Mouse (Mus musculus): Measurements from ENCODE around the gene Arid1a.

DNA sequence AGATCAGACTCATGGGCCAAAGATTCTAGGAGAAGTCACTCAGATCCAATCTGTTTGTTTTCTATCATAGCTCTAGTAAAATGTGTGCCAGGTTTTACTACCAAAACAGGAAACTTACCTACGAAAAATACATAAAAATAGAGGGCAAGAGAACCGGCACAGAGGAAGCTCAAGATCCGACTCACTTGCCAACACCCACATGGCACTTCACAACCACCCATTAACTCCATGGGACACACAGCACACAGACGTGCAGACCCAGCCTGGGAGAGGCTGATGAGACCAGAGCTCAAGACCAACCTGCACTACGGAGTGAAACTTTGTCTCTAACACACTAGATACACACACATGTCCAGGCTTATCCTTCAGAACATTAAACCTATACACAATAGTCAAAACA is 43.8 kb downstream of the Arid1a start:
- no peak for TF ChIP-seq CTCF (IDR thresholded peaks at IDR 0.05; ENCODE audit: low read depth)
- no peak for TF ChIP-seq EP300 (IDR thresholded peaks at IDR 0.05; ENCODE audit: low read depth)

Measured in liver, postnatal 0 days (tissue).